Mouse (Mus musculus): ENCODE measurements around the gene Rassf3. TPM values are rescaled to one million over a fixed set of nuclear protein-coding genes. Genes with fewer than 3 reads are reported as not detected.

Rassf3 gene
- polyA plus RNA-seq, 1 experiment from 2014 or later, result 19.2 TPM

DNA sequence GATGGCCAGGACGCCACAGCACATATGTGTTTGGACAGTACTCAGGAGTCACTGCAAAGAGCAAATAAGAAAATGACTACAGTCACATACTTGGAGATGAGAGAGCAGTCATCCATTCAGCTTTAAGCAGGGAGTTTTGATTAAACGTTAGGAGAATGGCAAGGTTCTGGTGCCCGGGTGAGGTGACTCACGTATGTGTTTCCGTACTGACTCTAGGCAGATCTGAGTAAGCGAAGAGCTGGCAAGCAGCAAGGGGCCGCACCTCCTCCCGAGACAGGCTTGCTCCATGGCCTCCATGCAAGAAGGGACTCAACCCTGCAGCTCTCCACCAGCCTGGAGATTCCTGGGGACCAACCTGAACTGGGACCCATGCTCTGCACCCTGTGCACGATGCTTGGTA lies 32.4 kb downstream of the Rassf3 start:
- no peak overlapping the region for H3K4me3 ChIP-seq (ENCODE audit: low read depth, low read length)
- H3K27ac ChIP-seq (replicated peaks), result no peak overlapping the region; the same call in 1 of the 2 replicates
- TF ChIP-seq CTCF (IDR thresholded peaks at IDR 0.05; ENCODE audit: low read depth), result no peak
- TF ChIP-seq EP300 (optimal IDR thresholded peaks at IDR 0.05), result no peak
- 53% methylated on average over 9 of the region's 9 CpGs for WGBS
- no peaks in the 10 kb centered on the region for H3K36me3 ChIP-seq (ENCODE audit: control insufficient read depth, insufficient read depth, low read length)
- no peak for DNase-seq (ENCODE audit: low spot score)
- H3K9ac ChIP-seq (ENCODE audit: low read length), result no peak overlapping the region
- no peaks in the 10 kb centered on the region for H3K27me3 ChIP-seq (ENCODE audit: control insufficient read depth, insufficient read depth, low read length)
- no peaks in the 10 kb centered on the region for H3K4me1 ChIP-seq (replicated peaks; ENCODE audit: control insufficient read depth, insufficient read depth)
- no peak overlapping the region for H3K4me2 ChIP-seq (replicated peaks; ENCODE audit: low read depth)
- peak; percentile 52; the same call in 1 of the 2 replicates for ATAC-seq (ENCODE audit: low FRiP score, low TSS enrichment)
- no peaks in the 10 kb centered on the region for H3K9me3 ChIP-seq (ENCODE audit: control insufficient read depth, low read length)

DNA sequence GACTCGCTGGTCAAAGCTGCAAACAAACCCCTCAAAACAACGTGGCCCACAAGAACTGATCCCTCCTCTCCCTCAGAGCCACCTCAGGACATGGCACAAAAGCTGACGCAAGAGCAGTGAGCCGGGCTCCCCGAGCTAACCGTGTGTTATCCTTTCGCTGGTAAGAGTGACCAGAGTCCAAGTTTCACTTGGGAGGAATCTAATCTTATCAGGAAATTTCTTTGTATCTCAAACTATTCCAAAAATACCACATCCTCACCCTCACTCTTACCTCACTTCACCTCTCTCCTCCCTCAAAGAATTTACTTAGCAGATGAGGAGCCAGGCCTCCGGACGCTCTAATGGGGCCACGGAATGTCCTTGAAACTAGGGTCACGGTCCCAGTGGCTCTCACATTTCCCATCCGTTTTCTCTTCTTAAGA lies 36.8 kb downstream of the Rassf3 start:
- DNase-seq (ENCODE audit: low spot score) (no peak), ATAC-seq (ENCODE audit: low FRiP score, low TSS enrichment) (no peak)
- TF ChIP-seq CTCF (IDR thresholded peaks at IDR 0.05; ENCODE audit: low read depth) (no peak), EP300 (optimal IDR thresholded peaks at IDR 0.05) (no peak)
- Histone ChIP-seq H3K4me3 (ENCODE audit: low read depth, low read length) (no peak overlapping the region), H3K9ac (ENCODE audit: low read length) (no peak overlapping the region), H3K4me1 (replicated peaks; ENCODE audit: control insufficient read depth, insufficient read depth) (peaks cover 4% of the 10 kb centered on the region), H3K27ac (replicated peaks) (no peak overlapping the region), H3K4me2 (replicated peaks; ENCODE audit: low read depth) (no peak overlapping the region), H3K9me3 (ENCODE audit: control insufficient read depth, low read length) (no peaks in the 10 kb centered on the region), H3K36me3 (ENCODE audit: control insufficient read depth, insufficient read depth, low read length) (no peaks in the 10 kb centered on the region), H3K27me3 (ENCODE audit: control insufficient read depth, insufficient read depth, low read length) (no peaks in the 10 kb centered on the region)
- WGBS, result 67% methylated on average over 12 of the region's 12 CpGs

DNA sequence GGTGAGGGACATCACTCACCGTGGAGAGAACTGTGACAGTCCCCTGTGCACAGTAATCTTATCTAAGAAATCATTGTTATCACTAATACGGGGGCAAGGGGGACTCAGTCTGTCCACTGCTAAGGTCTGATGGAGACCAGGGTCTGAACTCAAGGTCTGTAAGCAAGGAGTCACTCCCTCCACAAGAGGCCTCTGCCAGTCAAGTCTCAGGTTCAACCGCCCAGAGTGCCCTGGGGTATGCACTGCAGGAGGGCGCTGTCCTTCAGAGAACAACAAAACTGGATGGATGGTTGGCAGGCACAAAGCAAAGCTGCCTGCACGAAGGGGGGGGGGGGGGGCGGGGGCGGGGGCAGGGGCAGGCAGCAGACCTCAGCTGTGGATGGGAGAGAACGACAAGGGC lies 38.0 kb downstream of the Rassf3 start:
- Histone ChIP-seq H3K9me3 (ENCODE audit: control insufficient read depth, low read length) (no peaks in the 10 kb centered on the region), H3K4me3 (ENCODE audit: low read depth, low read length) (no peak overlapping the region), H3K4me2 (replicated peaks; ENCODE audit: low read depth) (no peak overlapping the region), H3K9ac (ENCODE audit: low read length) (no peak overlapping the region), H3K4me1 (replicated peaks; ENCODE audit: control insufficient read depth, insufficient read depth) (peaks cover 8% of the 10 kb centered on the region), H3K27ac (replicated peaks) (no peak overlapping the region), H3K36me3 (ENCODE audit: control insufficient read depth, insufficient read depth, low read length) (no peaks in the 10 kb centered on the region), H3K27me3 (ENCODE audit: control insufficient read depth, insufficient read depth, low read length) (no peaks in the 10 kb centered on the region)
- no peak for ATAC-seq (ENCODE audit: low FRiP score, low TSS enrichment)
- WGBS, result 75% methylated on average over 5 of the region's 8 CpGs
- DNase-seq (ENCODE audit: low spot score), result no peak
- no peak for TF ChIP-seq EP300 (optimal IDR thresholded peaks at IDR 0.05)
- TF ChIP-seq CTCF (IDR thresholded peaks at IDR 0.05; ENCODE audit: low read depth), result no peak

DNA sequence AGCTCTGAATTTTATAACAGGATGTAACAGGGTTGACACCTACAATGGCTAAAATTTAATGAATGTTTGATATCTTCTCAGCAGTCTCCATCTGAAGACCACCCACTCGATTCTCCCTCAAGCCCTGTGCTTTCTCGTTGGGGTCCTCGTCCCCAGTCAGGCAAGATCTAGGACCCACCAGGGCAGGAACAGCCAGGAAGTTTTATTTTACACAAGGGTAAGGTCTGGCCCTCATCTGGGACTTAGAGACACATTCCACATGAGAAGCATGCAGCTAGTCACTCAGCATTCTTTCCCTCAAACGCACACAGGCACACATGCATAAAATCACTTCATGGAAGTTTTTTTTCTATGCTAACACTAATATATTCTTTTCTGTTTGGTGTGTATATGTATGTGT lies 39.5 kb downstream of the Rassf3 start:
- H3K36me3 ChIP-seq (ENCODE audit: control insufficient read depth, insufficient read depth, low read length), result no peaks in the 10 kb centered on the region
- no peak overlapping the region for H3K9ac ChIP-seq (ENCODE audit: low read length)
- H3K4me1 ChIP-seq (replicated peaks; ENCODE audit: control insufficient read depth, insufficient read depth), result peaks cover 15% of the 10 kb centered on the region
- no peak overlapping the region for H3K4me2 ChIP-seq (replicated peaks; ENCODE audit: low read depth)
- TF ChIP-seq CTCF (IDR thresholded peaks at IDR 0.05; ENCODE audit: low read depth) (no peak), EP300 (optimal IDR thresholded peaks at IDR 0.05) (no peak)
- no peaks in the 10 kb centered on the region for H3K9me3 ChIP-seq (ENCODE audit: control insufficient read depth, low read length)
- no peaks in the 10 kb centered on the region for H3K27me3 ChIP-seq (ENCODE audit: control insufficient read depth, insufficient read depth, low read length)
- no peak for ATAC-seq (ENCODE audit: low FRiP score, low TSS enrichment)
- peak overlapping the region; percentile 67 for H3K27ac ChIP-seq (replicated peaks)
- no peak for DNase-seq (ENCODE audit: low spot score)
- 26% methylated on average over 4 of the region's 4 CpGs for WGBS
- no peak overlapping the region for H3K4me3 ChIP-seq (ENCODE audit: low read depth, low read length)

DNA sequence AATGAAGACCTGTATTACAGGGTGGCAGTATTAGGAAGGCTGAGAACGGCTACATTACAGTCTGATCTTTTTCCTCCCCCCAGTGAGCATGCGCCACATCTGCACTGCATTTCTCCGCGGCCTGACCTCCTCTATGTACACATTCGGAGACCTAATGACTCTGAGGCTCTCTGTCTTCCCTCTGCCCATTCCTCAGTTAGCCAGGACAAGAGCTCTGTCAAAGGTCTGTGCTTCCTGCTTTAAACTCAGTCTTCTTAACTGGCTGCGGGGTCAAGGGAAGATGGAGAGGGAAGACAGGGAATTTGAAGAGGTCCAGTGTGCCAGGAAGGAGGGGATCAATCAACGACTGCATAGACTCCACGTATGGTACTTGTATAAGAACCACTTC lies 39.9 kb downstream of the Rassf3 start:
- WGBS, result 21% methylated on average over 8 of the region's 8 CpGs
- DNase-seq (ENCODE audit: low spot score), result no peak
- H3K27ac ChIP-seq (replicated peaks), result peak overlapping the region; percentile 67; the same call in 1 of the 2 replicates
- no peaks in the 10 kb centered on the region for H3K36me3 ChIP-seq (ENCODE audit: control insufficient read depth, insufficient read depth, low read length)
- no peak for ATAC-seq (ENCODE audit: low FRiP score, low TSS enrichment)
- 0 out of 2 replicates have a peak overlapping the region, but pooled peaks have one; percentile 6 for H3K4me2 ChIP-seq (replicated peaks; ENCODE audit: low read depth)
- H3K9me3 ChIP-seq (ENCODE audit: control insufficient read depth, low read length), result no peaks in the 10 kb centered on the region
- TF ChIP-seq EP300 (optimal IDR thresholded peaks at IDR 0.05) (no peak), CTCF (IDR thresholded peaks at IDR 0.05; ENCODE audit: low read depth) (no peak)
- H3K27me3 ChIP-seq (ENCODE audit: control insufficient read depth, insufficient read depth, low read length), result no peaks in the 10 kb centered on the region
- no peak overlapping the region for H3K9ac ChIP-seq (ENCODE audit: low read length)
- H3K4me3 ChIP-seq (ENCODE audit: low read depth, low read length), result no peak overlapping the region
- peaks cover 15% of the 10 kb centered on the region for H3K4me1 ChIP-seq (replicated peaks; ENCODE audit: control insufficient read depth, insufficient read depth)

DNA sequence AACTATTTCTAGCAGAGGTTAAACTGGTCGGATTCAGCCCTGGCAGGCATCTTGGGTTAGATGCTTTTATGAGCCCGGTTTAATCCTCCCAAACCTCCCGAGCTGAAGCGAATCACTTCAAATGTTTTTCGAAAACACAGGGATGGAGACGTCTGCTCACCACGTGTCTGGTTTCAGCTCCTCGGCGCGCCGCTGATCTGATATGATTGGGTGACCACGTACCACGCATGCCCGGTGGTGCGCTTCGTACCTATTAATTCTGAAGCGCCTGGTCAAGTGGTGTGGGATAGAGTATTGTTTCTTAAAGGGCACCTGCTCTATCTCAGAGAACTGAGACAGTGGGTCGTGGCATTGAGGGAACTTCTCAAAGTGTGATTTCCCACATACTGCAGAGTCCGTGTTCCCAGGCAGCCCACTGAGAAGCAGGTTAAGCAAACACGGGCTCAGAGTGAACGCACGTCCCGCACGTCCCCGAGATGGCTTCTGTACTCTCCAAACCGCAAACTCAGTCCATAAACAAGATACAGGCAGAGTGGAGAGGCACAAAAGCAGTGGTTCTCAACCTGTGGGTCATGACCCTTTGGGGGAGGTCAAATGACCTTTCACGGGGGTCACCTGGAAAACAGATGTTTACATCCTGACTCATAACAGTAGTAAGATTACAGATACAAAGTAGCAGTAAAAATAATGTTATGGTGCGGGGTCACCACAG lies 40.4 kb downstream of the Rassf3 start:
- Histone ChIP-seq H3K4me1 (replicated peaks; ENCODE audit: control insufficient read depth, insufficient read depth) (peaks cover 20% of the 10 kb centered on the region), H3K27ac (replicated peaks) (0 out of 2 replicates have a peak overlapping the region, but pooled peaks have one; percentile 49), H3K4me3 (ENCODE audit: low read depth, low read length) (no peak overlapping the region), H3K9me3 (ENCODE audit: control insufficient read depth, low read length) (no peaks in the 10 kb centered on the region), H3K4me2 (replicated peaks; ENCODE audit: low read depth) (0 out of 2 replicates have a peak overlapping the region, but pooled peaks have one; percentile 6), H3K36me3 (ENCODE audit: control insufficient read depth, insufficient read depth, low read length) (no peaks in the 10 kb centered on the region), H3K9ac (ENCODE audit: low read length) (no peak overlapping the region), H3K27me3 (ENCODE audit: control insufficient read depth, insufficient read depth, low read length) (no peaks in the 10 kb centered on the region)
- no peak for DNase-seq (ENCODE audit: low spot score)
- WGBS, result 40% methylated on average over 28 of the region's 28 CpGs
- no peak for TF ChIP-seq CTCF (IDR thresholded peaks at IDR 0.05; ENCODE audit: low read depth)
- TF ChIP-seq EP300 (optimal IDR thresholded peaks at IDR 0.05), result no peak
- ATAC-seq (ENCODE audit: low FRiP score, low TSS enrichment), result no peak

Measured in stomach, postnatal 0 days (tissue).